Mouse (Mus musculus) stomach, embryonic 15.5 days (tissue): Measurements from ENCODE around the gene Phf3. TPM values are rescaled to one million over a fixed set of nuclear protein-coding genes. Genes with fewer than 3 reads are reported as not detected.

ENCODE experiments used
- ATAC-seq: fragments of 200-750 bp; cut with Nextera tagmentation; 2 replicates; pipeline ENCODE4 v1.8.0; 2017; ENCODE audit warnings: low read depth, moderate number of reproducible peaks, moderate TSS enrichment; ENCODE audit not compliant: insufficient read depth, low FRiP score
- H3K27ac ChIP-seq: fragments of 300-500 bp; sonication (generic); 2 replicates; pipeline ENCODE4 v1.5.1; 2015; ENCODE audit warnings: mild to moderate bottlenecking, inconsistent platforms
- H3K27me3 ChIP-seq: fragments of 300-500 bp; sonication (generic); replicated peaks from 2 replicates; pipeline ENCODE4 v1.6.1; 2015; ENCODE audit warnings: inconsistent platforms
- H3K36me3 ChIP-seq: fragments of 300-500 bp; sonication (generic); 2 replicates; pipeline ENCODE4 v1.6.1; 2015; ENCODE audit warnings: inconsistent platforms
- H3K4me1 ChIP-seq: fragments of 300-500 bp; sonication (generic); 2 replicates; pipeline ENCODE4 v1.6.1; 2015; ENCODE audit warnings: inconsistent platforms
- H3K4me2 ChIP-seq: fragments of 300-500 bp; sonication (generic); 2 replicates; pipeline ENCODE4 v1.6.1; 2015; ENCODE audit warnings: mild to moderate bottlenecking, inconsistent platforms
- H3K4me3 ChIP-seq: fragments of 300-500 bp; sonication (generic); replicated peaks from 2 replicates; pipeline ENCODE4 v1.5.1; 2015; ENCODE audit warnings: inconsistent platforms
- H3K9ac ChIP-seq: fragments of 300-500 bp; sonication (generic); 2 replicates; pipeline ENCODE4 v1.6.1; 2015; ENCODE audit warnings: inconsistent platforms
- H3K9me3 ChIP-seq: fragments of 300-500 bp; sonication (generic); 2 replicates; pipeline ENCODE4 v1.6.1; 2016; ENCODE audit warnings: inconsistent platforms
- WGBS: fragments of 180-500 bp; shearing (Covaris S2); methylation state at CpG from one replicate; pipeline ENCODE4 v1.1.7; 2015; 5-methylcytosine and 5-hydroxymethylcytosine counted together
- polyA plus RNA-seq: library from polyadenylated mRNA; unstranded; fragments of >200 nt; fragmentation: Nextera tagmentation; extraction: Ambion mirVana; gene quantifications from 2 replicates; pipeline ENCODE4 v1.2.1, GENCODE M21; 2015

The Phf3 gene
- polyA plus RNA-seq, 1 experiment from 2014 or later: 36.7 TPM

GRCm38 (mm10) chr1:30815609-30816008 lies 58.1 kb downstream of the Phf3 start:
- Histone ChIP-seq H3K4me2 (no peak overlapping the region), H3K36me3 (peaks cover 29% of the 10 kb centered on the region), H3K9me3 (no peaks in the 10 kb centered on the region), H3K4me1 (no peaks in the 10 kb centered on the region), H3K27ac (no peak overlapping the region), H3K9ac (no peak overlapping the region), H3K27me3 (no peaks in the 10 kb centered on the region), H3K4me3 (no peak overlapping the region)
- ATAC-seq: no peak
- 86% methylated on average over 1 of the region's 1 CpGs for WGBS

GRCm38 (mm10) chr1:30814987-30815386 lies 58.7 kb downstream of the Phf3 start:
- no peak overlapping the region for H3K4me2 ChIP-seq
- H3K9me3 ChIP-seq: no peaks in the 10 kb centered on the region
- WGBS: 87% methylated on average over 2 of the region's 2 CpGs
- no peak overlapping the region for H3K9ac ChIP-seq
- no peaks in the 10 kb centered on the region for H3K4me1 ChIP-seq
- peaks cover 29% of the 10 kb centered on the region for H3K36me3 ChIP-seq
- no peak overlapping the region for H3K27ac ChIP-seq
- H3K4me3 ChIP-seq: no peak overlapping the region
- no peaks in the 10 kb centered on the region for H3K27me3 ChIP-seq
- no peak for ATAC-seq

- Histone ChIP-seq H3K9ac (no peak overlapping the region), H3K27ac (no peak overlapping the region), H3K4me2 (no peak overlapping the region), H3K4me1 (no peaks in the 10 kb centered on the region), H3K27me3 (no peaks in the 10 kb centered on the region), H3K9me3 (no peaks in the 10 kb centered on the region), H3K36me3 (peaks cover 48% of the 10 kb centered on the region), H3K4me3 (no peak overlapping the region)
- ATAC-seq: no peak; the same call in 1 of the 2 replicates
- WGBS: 64% methylated on average over 10 of the region's 10 CpGs
Observed at GRCm38 (mm10) chr1:30808101-30808699, 65.5 kb downstream of the Phf3 start.

GRCm38 (mm10) chr1:30805688-30806285 lies 67.9 kb downstream of the Phf3 start:
- no peak overlapping the region for H3K9ac ChIP-seq
- 79% methylated on average over 11 of the region's 11 CpGs for WGBS
- no peak overlapping the region for H3K4me3 ChIP-seq
- H3K9me3 ChIP-seq: no peaks in the 10 kb centered on the region
- H3K27me3 ChIP-seq: no peaks in the 10 kb centered on the region
- no peak overlapping the region for H3K27ac ChIP-seq
- H3K4me2 ChIP-seq: no peak overlapping the region
- no peaks in the 10 kb centered on the region for H3K4me1 ChIP-seq
- no peak for ATAC-seq
- H3K36me3 ChIP-seq: peaks cover 39% of the 10 kb centered on the region

- 95% methylated on average over 7 of the region's 7 CpGs for WGBS
- Histone ChIP-seq H3K4me3 (no peak overlapping the region), H3K27me3 (no peaks in the 10 kb centered on the region), H3K27ac (no peak overlapping the region), H3K36me3 (peaks cover 35% of the 10 kb centered on the region), H3K9me3 (no peaks in the 10 kb centered on the region), H3K4me2 (no peak overlapping the region), H3K9ac (no peak overlapping the region), H3K4me1 (no peaks in the 10 kb centered on the region)
- ATAC-seq: no peak
Observed at GRCm38 (mm10) chr1:30804919-30805318, 68.8 kb downstream of the Phf3 start.

GRCm38 (mm10) chr1:30801911-30802310 lies 71.8 kb downstream of the Phf3 start:
- no peak for ATAC-seq

GRCm38 (mm10) chr1:30799277-30799834 lies 74.4 kb downstream of the Phf3 start:
- Histone ChIP-seq H3K27me3 (no peaks in the 10 kb centered on the region), H3K4me2 (no peak overlapping the region), H3K36me3 (peaks cover 12% of the 10 kb centered on the region), H3K4me3 (no peak overlapping the region), H3K9me3 (no peaks in the 10 kb centered on the region), H3K27ac (no peak overlapping the region), H3K4me1 (no peaks in the 10 kb centered on the region), H3K9ac (no peak overlapping the region)
- WGBS: 56% methylated on average over 6 of the region's 6 CpGs
- ATAC-seq: no peak

More at GRCm38 (mm10) chr1:30801911-30802310, 71.8 kb downstream of the Phf3 start:
- Histone ChIP-seq H3K4me3 (no peak overlapping the region), H3K4me1 (no peaks in the 10 kb centered on the region), H3K4me2 (no peak overlapping the region), H3K9me3 (no peaks in the 10 kb centered on the region), H3K27me3 (no peaks in the 10 kb centered on the region), H3K9ac (no peak overlapping the region), H3K27ac (no peak overlapping the region), H3K36me3 (peaks cover 28% of the 10 kb centered on the region)
- 90% methylated on average over 8 of the region's 8 CpGs for WGBS

- H3K4me2 ChIP-seq: no peak overlapping the region
- H3K9me3 ChIP-seq: no peaks in the 10 kb centered on the region
- no peaks in the 10 kb centered on the region for H3K27me3 ChIP-seq
- 83% methylated on average over 5 of the region's 5 CpGs for WGBS
- H3K36me3 ChIP-seq: no peaks in the 10 kb centered on the region
- no peak for ATAC-seq
- H3K4me1 ChIP-seq: no peaks in the 10 kb centered on the region
- H3K4me3 ChIP-seq: no peak overlapping the region
- H3K9ac ChIP-seq: no peak overlapping the region
- no peak overlapping the region for H3K27ac ChIP-seq
Observed at GRCm38 (mm10) chr1:30794606-30795005, 79.1 kb downstream of the Phf3 start.

GRCm38 (mm10) chr1:30793357-30793883 lies 80.3 kb downstream of the Phf3 start:
- no peaks in the 10 kb centered on the region for H3K9me3 ChIP-seq
- 58% methylated on average over 7 of the region's 7 CpGs for WGBS
- no peak overlapping the region for H3K9ac ChIP-seq
- no peaks in the 10 kb centered on the region for H3K4me1 ChIP-seq
- no peak overlapping the region for H3K4me3 ChIP-seq
- H3K27ac ChIP-seq: no peak overlapping the region
- H3K27me3 ChIP-seq: no peaks in the 10 kb centered on the region
- H3K4me2 ChIP-seq: no peak overlapping the region
- no peaks in the 10 kb centered on the region for H3K36me3 ChIP-seq
- ATAC-seq: no peak

GRCm38 (mm10) chr1:30792935-30793334 lies 80.8 kb downstream of the Phf3 start:
- H3K36me3 ChIP-seq: no peaks in the 10 kb centered on the region
- WGBS: 38% methylated on average over 5 of the region's 5 CpGs
- no peak overlapping the region for H3K9ac ChIP-seq
- H3K27ac ChIP-seq: no peak overlapping the region
- no peaks in the 10 kb centered on the region for H3K27me3 ChIP-seq
- no peak overlapping the region for H3K4me3 ChIP-seq
- ATAC-seq: no peak
- no peaks in the 10 kb centered on the region for H3K9me3 ChIP-seq
- no peak overlapping the region for H3K4me2 ChIP-seq
- H3K4me1 ChIP-seq: no peaks in the 10 kb centered on the region

- Histone ChIP-seq H3K4me3 (no peak overlapping the region), H3K27me3 (no peaks in the 10 kb centered on the region), H3K9me3 (no peaks in the 10 kb centered on the region), H3K9ac (no peak overlapping the region), H3K4me1 (no peaks in the 10 kb centered on the region), H3K27ac (no peak overlapping the region), H3K4me2 (no peak overlapping the region), H3K36me3 (no peaks in the 10 kb centered on the region)
- no peak for ATAC-seq
- WGBS: 56% methylated on average over 1 of the region's 1 CpGs
Observed at GRCm38 (mm10) chr1:30790220-30790619, 83.5 kb downstream of the Phf3 start.

- Histone ChIP-seq H3K9ac (no peak overlapping the region), H3K36me3 (no peaks in the 10 kb centered on the region), H3K27ac (no peak overlapping the region), H3K27me3 (no peaks in the 10 kb centered on the region), H3K4me2 (no peak overlapping the region), H3K4me3 (no peak overlapping the region), H3K4me1 (no peaks in the 10 kb centered on the region), H3K9me3 (no peaks in the 10 kb centered on the region)
- ATAC-seq: no peak
- WGBS: 58% methylated on average over 1 of the region's 1 CpGs
Observed at GRCm38 (mm10) chr1:30789689-30790088, 84.0 kb downstream of the Phf3 start.
